Mouse (Mus musculus) megakaryocyte, embryonic 14.5 days (primary cell): Measurements from ENCODE around the gene Sept5.

Experiments
- FLI1 ChIP-seq: IDR thresholded peaks from 2 replicates; pipeline ENCODE4 v1.6.1; 2012; ENCODE audit warnings: low read length, inconsistent platforms, mixed read lengths
- GATA1 ChIP-seq: IDR thresholded peaks from 3 replicates; pipeline ENCODE4 v1.6.1; 2012; ENCODE audit warnings: mixed read lengths, low read length, inconsistent platforms, borderline replicate concordance

DNA sequence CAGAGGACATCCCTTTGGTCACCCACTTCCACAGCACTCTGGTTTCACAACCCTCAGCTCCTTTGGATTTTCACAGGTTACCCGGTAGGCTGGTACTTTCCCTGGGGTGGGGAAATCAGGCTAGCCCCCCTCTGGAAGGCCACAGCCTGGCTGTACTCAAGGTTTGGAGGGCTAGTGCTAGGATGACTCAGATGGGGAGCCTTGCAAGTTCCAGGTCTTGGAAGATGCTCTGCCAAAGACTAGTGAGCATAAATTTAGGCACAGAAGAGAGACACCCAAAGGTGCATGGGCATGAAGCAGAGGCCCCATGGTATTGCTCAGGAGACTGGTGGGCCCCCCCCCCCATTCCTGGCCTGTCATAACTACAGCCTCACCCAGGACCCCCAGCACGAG lies 810 bp downstream of the Sept5 start:
- no peak for TF ChIP-seq GATA1
- no peak for TF ChIP-seq FLI1
